Mouse (Mus musculus): Measurements from ENCODE around the gene Tlr12.
A peak's percentile ranks its signal among the peaks of the same experiment; 100 is the strongest.
"Not testable (repeated sequence)": the region's sequence is repeated elsewhere in the genome, so short reads cannot be mapped to it uniquely, and the experiment has no call there.

Tlr12 gene

DNA sequence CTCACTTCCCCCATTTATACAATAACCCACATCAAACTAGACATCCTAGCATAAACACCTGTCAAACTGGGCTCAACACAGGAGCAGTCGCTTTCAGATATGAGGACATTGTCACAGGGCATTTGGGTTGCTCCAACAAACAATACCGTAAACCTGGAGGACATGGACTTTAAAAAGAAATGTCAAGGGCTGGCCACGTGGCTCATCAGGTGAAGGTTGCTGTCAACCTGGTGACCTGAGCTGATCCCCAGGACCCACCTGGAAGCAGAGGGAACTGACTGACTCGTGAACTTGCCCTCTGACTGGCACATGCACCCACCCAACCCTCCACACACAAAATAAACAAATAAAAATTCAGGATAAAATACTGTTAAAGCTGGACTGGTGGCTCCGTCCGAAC is 2.2 kb upstream of the Tlr12 start:
- DNase-seq (ENCODE audit: low spot score in 2 of 2), result no peak

GRCm38 (mm10) chr4:128618963-128619362 is 544 bp upstream of the Tlr12 start:
- DNase-seq (ENCODE audit: low spot score in 2 of 2), result no peak

- DNase-seq (ENCODE audit: low spot score in 2 of 2), result no peak
Measured at GRCm38 (mm10) chr4:128617363-128618120, 877 bp downstream of the Tlr12 start.

DNA sequence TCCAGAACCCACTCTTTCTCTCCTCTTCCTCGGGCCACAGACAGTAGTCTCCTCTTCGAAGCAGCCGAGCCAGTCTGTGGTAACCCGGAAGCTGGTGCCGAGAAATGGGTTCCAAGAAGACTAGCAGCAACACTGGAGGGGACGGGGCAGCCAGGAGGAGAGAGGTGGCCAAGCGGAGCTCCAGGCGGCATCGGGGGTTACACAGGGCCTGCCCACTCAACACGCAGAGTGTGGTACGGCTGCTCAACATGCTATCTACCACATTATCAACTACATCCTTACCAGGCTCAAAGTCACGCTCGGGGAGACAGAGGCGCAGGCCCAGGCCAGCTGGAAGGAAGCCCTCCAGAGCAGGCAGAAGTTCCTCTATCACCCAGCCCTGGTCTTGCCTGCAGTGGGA is 2.7 kb downstream of the Tlr12 start:
- no peak for DNase-seq (ENCODE audit: low spot score in 2 of 2)

DNA sequence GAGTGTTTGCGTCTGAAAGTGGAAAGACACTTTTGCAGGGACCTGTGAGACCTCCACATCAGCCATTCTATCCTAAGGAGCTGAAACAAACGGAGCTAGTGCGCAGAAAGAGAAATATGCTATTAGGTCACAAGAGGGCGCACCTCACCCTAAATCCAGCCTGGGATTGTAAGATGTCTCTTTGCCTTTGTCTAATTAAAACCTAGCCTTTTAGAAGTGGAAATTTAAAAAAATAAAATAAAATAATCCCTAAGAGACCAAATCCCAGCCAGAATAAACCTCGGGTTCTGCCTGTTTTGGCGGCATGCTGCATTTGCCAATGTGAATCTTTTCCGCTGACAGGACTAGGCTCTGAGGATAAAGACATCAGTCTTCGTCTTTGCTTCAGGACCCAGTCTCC is 5.1 kb downstream of the Tlr12 start:
- DNase-seq (ENCODE audit: low spot score in 2 of 2), result no peak

DNA sequence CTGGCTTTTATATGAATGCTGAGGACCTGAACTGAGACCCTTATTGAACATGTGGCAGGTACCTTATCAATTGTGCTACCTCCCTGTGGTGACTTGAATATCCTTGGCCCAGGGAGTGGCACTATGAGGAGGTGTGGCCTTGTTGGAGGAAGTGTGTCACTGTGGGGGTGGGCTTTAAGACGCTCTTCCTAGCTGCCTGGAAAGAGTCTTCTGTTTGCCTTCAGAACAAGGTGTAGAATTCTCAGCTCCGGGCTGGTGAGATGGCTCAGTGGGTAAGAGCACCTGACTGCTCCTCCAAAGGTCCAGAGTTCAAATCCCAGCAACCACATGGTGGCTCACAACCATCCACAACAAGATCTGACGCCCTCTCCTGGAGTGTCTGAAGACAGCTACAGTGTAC is 6.7 kb downstream of the Tlr12 start:
- DNase-seq (ENCODE audit: low spot score in 2 of 2), result not testable (repeated sequence)

- no peak for DNase-seq (ENCODE audit: low spot score in 2 of 2)
Measured at GRCm38 (mm10) chr4:128610706-128611105, 7.7 kb downstream of the Tlr12 start.

- peak; percentile 77 to 92 for DNase-seq (ENCODE audit: low spot score in 2 of 2)
Measured at GRCm38 (mm10) chr4:128609925-128610402, 8.5 kb downstream of the Tlr12 start, which contains the start of gene Zscan20. Zscan20 (minus strand) TSS chr4:128610098.

DNA sequence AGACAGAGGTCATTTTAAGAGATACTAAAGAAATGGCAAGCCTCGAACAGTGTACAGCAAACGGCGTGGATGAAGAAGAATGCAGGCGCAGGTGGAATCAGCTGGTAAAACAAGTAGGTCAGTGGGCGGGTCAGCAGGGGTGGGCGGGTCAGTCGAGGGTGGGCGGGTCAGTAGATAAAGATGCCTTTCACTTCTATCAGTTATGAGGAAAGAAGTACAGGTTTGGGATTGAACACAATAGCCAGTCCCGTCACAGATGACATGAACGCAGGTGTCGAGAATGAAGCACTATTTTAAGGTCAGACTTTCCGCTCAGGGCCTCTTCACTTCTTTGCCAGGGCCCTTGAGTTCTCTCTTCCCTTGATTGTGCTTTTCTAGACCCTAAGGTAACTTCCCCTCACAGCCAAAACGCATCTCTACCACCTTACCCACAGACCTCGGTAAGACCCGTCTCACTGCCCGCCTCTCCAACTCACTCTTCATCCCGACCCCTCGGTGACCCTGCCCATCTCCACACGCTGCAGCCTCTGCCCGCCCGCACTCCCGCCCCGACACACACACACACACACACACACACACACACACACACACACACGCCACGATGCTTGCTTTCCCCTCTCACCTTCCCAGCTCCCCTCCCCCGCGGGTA is 9.0 kb downstream of the Tlr12 start:
- DNase-seq (ENCODE audit: low spot score in 2 of 2), result no peak

DNA sequence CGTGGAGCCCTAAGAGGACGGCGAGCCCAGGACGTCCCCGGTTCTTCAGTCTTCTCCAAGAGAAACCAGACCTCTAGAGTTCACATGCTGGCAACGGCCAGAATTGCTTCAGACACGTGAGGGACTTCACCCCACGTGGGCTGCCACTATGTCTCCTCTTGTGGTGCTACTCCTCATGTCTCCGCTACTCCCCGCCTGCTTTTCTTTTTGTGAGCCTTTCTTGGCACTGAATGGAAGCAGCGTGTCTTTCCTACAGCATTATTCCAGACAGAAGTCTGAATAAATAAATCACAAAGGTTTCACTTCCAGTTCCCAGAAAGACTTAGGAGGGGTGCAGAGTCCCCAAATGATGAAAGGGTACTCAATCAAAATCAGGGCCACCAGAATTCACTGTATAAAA is 10.8 kb downstream of the Tlr12 start:
- no peak for DNase-seq (ENCODE audit: low spot score in 2 of 2)

DNA sequence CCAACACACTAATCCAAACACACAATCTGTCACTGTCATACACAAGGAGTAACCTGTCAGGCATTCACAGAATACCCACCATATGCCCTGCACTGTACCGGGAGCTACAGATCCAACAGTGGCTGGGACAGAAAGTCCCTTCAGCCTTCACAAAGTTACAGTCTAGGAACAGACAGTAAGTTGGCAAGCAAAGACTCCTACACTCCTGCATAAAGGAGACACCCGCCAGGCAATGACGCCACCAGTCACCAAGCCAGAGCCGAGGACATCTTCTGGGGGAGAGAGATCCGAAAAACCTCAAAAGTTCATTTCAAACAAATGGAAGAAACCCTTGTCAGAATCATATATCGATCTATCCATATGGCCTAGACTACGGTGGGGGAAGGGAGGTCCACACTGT is 11.8 kb downstream of the Tlr12 start:
- no peak for DNase-seq (ENCODE audit: low spot score in 2 of 2)

DNA sequence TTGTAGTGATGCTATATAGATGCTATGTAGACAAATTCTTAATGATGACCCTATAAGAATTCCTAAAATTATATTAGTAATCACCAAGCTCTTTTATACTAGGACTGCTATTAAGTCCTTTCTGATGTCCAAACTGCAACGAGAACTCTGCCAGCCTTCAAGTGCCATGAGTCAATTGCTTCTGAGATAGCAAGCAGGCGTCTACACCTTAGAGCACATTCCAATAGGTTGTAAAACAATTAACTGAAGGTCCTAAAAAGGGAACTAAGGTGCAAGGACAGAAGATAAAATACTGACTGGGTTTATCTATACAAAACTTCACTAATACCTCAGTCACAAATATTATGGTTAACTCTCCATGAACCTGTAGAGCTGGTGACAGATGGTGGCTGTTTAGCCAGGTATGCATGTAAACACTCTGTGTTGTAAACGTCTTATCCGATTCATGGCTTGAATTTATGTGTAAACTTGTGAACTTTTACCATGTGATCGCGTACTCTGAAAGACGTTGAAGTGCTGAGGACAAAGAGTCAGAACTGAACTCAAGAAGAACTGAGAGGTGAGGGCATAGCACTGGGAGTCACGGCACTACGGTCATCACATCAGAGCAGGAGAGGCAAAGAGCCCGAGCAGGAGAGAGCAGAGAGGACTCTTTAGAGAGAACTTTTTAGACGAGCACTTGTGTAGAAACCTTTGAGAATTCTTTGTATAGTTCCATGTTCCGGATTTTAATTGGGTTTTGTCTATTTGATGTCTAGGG is 20.4 kb downstream of the Tlr12 start:
- no peak for DNase-seq (ENCODE audit: low spot score in 2 of 2)

GRCm38 (mm10) chr4:128594062-128594461 is 24.4 kb downstream of the Tlr12 start:
- DNase-seq (ENCODE audit: low spot score in 2 of 2), result no peak

GRCm38 (mm10) chr4:128593286-128593685 is 25.1 kb downstream of the Tlr12 start:
- DNase-seq (ENCODE audit: low spot score in 2 of 2), result no peak

- no peak for DNase-seq (ENCODE audit: low spot score in 2 of 2)
Measured at GRCm38 (mm10) chr4:128579182-128579581, 39.2 kb downstream of the Tlr12 start.

GRCm38 (mm10) chr4:128575811-128576210 is 42.6 kb downstream of the Tlr12 start:
- DNase-seq (ENCODE audit: low spot score in 2 of 2), result no peak

Data from frontal cortex, postnatal 25 days (tissue).